Mouse (Mus musculus): ENCODE results near the gene Itpka. TPM values are rescaled to one million over a fixed set of nuclear protein-coding genes. Genes with fewer than 3 reads are reported as not detected.
"Not testable (repeated sequence)": the region's sequence is repeated elsewhere in the genome, so short reads cannot be mapped to it uniquely, and the experiment has no call there.

The Itpka gene
- 100 to 1,000 TPM; 283 to 285 TPM for total RNA-seq (2021)

- peak; percentile 61 to 66 for DNase-seq (ENCODE audit: extremely low spot score in 1 of 2, low spot score in 1 of 2)
Observed at GRCm38 (mm10) chr2:119741581-119742411, at the start of gene Itpka. Gene Itpka (plus strand): TSS chr2:119742337.

- no peak for DNase-seq (ENCODE audit: extremely low spot score in 1 of 2, low spot score in 1 of 2)
Observed at GRCm38 (mm10) chr2:119694826-119695225, 47.3 kb upstream of the Itpka start.

GRCm38 (mm10) chr2:119696111-119696510, 46.0 kb upstream of the Itpka start:
- no peak for DNase-seq (ENCODE audit: extremely low spot score in 1 of 2, low spot score in 1 of 2)

GRCm38 (mm10) chr2:119698472-119698871, 43.7 kb upstream of the Itpka start:
- no peak for DNase-seq (ENCODE audit: extremely low spot score in 1 of 2, low spot score in 1 of 2)

- DNase-seq (ENCODE audit: extremely low spot score in 1 of 2, low spot score in 1 of 2), result no peak
Observed at GRCm38 (mm10) chr2:119699962-119700361, 42.2 kb upstream of the Itpka start.

GRCm38 (mm10) chr2:119703171-119703570, 39.0 kb upstream of the Itpka start:
- no peak for DNase-seq (ENCODE audit: extremely low spot score in 1 of 2, low spot score in 1 of 2)

GRCm38 (mm10) chr2:119707676-119708075, 34.5 kb upstream of the Itpka start:
- DNase-seq (ENCODE audit: extremely low spot score in 1 of 2, low spot score in 1 of 2), result no peak

GRCm38 (mm10) chr2:119710011-119710410, 32.1 kb upstream of the Itpka start:
- DNase-seq (ENCODE audit: extremely low spot score in 1 of 2, low spot score in 1 of 2), result no peak

- DNase-seq (ENCODE audit: extremely low spot score in 1 of 2, low spot score in 1 of 2), result not testable (repeated sequence)
Observed at GRCm38 (mm10) chr2:119715868-119716267, 26.3 kb upstream of the Itpka start.

- DNase-seq (ENCODE audit: extremely low spot score in 1 of 2, low spot score in 1 of 2), result no peak
Observed at GRCm38 (mm10) chr2:119721070-119721469, 21.1 kb upstream of the Itpka start.

- DNase-seq (ENCODE audit: extremely low spot score in 1 of 2, low spot score in 1 of 2), result no peak
Observed at GRCm38 (mm10) chr2:119727762-119728416, 14.2 kb upstream of the Itpka start.

- DNase-seq (ENCODE audit: extremely low spot score in 1 of 2, low spot score in 1 of 2), result no peak
Observed at GRCm38 (mm10) chr2:119730735-119731134, 11.4 kb upstream of the Itpka start.

- DNase-seq (ENCODE audit: extremely low spot score in 1 of 2, low spot score in 1 of 2), result no peak
Observed at GRCm38 (mm10) chr2:119737124-119737523, 5.0 kb upstream of the Itpka start.

- no peak for DNase-seq (ENCODE audit: extremely low spot score in 1 of 2, low spot score in 1 of 2)
Observed at GRCm38 (mm10) chr2:119740567-119740966, 1.6 kb upstream of the Itpka start.

- peak; percentile 33 to 50 for DNase-seq (ENCODE audit: extremely low spot score in 1 of 2, low spot score in 1 of 2)
Observed at GRCm38 (mm10) chr2:119742461-119743175, 481 bp downstream of the Itpka start.

GRCm38 (mm10) chr2:119743176-119743807, 1.2 kb downstream of the Itpka start:
- DNase-seq (ENCODE audit: extremely low spot score in 1 of 2, low spot score in 1 of 2), result peak; percentile 58 to 65

- no peak for DNase-seq (ENCODE audit: extremely low spot score in 1 of 2, low spot score in 1 of 2)
Observed at GRCm38 (mm10) chr2:119743808-119744162, 1.6 kb downstream of the Itpka start.

- DNase-seq (ENCODE audit: extremely low spot score in 1 of 2, low spot score in 1 of 2), result no peak
Observed at GRCm38 (mm10) chr2:119744163-119745111, 2.3 kb downstream of the Itpka start.

- no peak for DNase-seq (ENCODE audit: extremely low spot score in 1 of 2, low spot score in 1 of 2)
Observed at GRCm38 (mm10) chr2:119745281-119745680, 3.1 kb downstream of the Itpka start.

GRCm38 (mm10) chr2:119747554-119747953, 5.4 kb downstream of the Itpka start:
- no peak for DNase-seq (ENCODE audit: extremely low spot score in 1 of 2, low spot score in 1 of 2)
